Mouse (Mus musculus) cortical plate, adult 2 months (tissue): Measurements from ENCODE around the gene Tmem230.

Source experiments
- CTCF ChIP-seq: fragments of 200-500 bp; IDR thresholded peaks from 2 replicates; pipeline ENCODE4 v1.5.1; 2011; ENCODE audit warnings: mild to moderate bottlenecking, control low read depth, low read length; ENCODE audit not compliant: insufficient read depth; ENCODE audit errors: extremely low read depth
- POLR2A ChIP-seq: fragments of 200-500 bp; IDR thresholded peaks from 2 replicates; pipeline ENCODE4 v1.6.1; 2011; ENCODE audit warnings: mild to moderate bottlenecking, low read length, control low read depth; ENCODE audit not compliant: insufficient read depth; ENCODE audit errors: extremely low read depth

DNA sequence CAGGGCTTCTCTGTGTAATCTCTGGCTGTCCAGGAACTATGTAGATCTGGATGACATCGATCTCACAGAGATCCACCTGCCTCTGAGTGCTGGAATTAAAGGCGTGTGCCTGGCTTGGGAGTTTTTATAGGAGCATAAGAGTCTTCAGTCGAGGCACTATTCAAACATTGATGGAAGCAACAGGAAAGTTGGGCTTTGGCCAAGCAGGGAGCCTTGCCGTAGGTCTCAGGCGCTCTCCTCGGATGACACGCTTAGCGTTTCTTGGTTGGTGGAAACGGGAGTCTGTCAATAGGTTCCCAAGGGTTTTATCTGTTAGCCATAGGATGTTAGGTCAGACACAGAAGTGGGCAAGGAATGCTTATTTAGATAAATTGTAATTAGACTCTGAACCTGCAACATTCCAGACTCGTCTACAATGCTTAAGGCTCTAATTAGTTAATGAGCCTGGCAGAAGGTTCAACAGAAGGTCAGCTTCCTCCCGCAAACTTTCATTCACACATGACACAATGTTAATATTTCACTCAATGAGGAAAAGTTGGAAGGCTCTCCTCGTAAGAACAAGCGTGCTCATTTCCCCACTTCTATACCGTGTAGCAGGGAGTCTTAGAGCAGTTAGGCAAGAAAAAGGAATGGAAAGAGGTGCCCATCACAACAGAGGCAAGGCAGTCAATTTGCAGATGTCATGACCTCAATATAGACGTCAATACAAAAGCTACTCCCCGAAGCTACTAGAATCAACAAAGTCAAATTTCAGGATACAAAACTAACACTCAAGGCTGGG is 13.4 kb downstream of the Tmem230 start:
- TF ChIP-seq CTCF (no peak), POLR2A (no peak)
